Mouse (Mus musculus) embryonic facial prominence, embryonic 13.5 days (tissue): Measurements from ENCODE around the gene Sar1a. TPM values are rescaled to one million over a fixed set of nuclear protein-coding genes. Genes with fewer than 3 reads are reported as not detected.

Experiments
- ATAC-seq: fragments of 200-750 bp; cut with Nextera tagmentation; 2 replicates; pipeline ENCODE4 v1.8.0; 2017; ENCODE audit warnings: low read depth; ENCODE audit not compliant: insufficient number of reproducible peaks, insufficient read depth, low FRiP score, low TSS enrichment
- H3K27ac ChIP-seq: fragments of 300-500 bp; sonication (generic); 2 replicates; pipeline ENCODE4 v1.5.1; 2015; ENCODE audit warnings: moderate library complexity, mild to moderate bottlenecking, inconsistent platforms
- H3K27me3 ChIP-seq: fragments of 300-500 bp; sonication (generic); 2 replicates; pipeline ENCODE4 v1.6.1; 2015; ENCODE audit warnings: mild to moderate bottlenecking, inconsistent platforms
- H3K36me3 ChIP-seq: fragments of 300-500 bp; sonication (generic); 2 replicates; pipeline ENCODE4 v1.6.1; 2015; ENCODE audit warnings: mild to moderate bottlenecking, inconsistent platforms
- H3K4me1 ChIP-seq: fragments of 300-500 bp; sonication (generic); 2 replicates; pipeline ENCODE4 v1.6.1; 2015; ENCODE audit warnings: inconsistent platforms
- H3K4me2 ChIP-seq: fragments of 300-500 bp; sonication (generic); 2 replicates; pipeline ENCODE4 v1.6.1; 2015; ENCODE audit warnings: moderate library complexity, mild to moderate bottlenecking, inconsistent platforms
- H3K4me3 ChIP-seq: fragments of 300-500 bp; sonication (generic); 2 replicates; pipeline ENCODE4 v1.5.1; 2015; ENCODE audit warnings: mild to moderate bottlenecking, inconsistent platforms
- H3K9ac ChIP-seq: fragments of 300-500 bp; sonication (generic); 2 replicates; pipeline ENCODE4 v1.6.1; 2015; ENCODE audit warnings: mild to moderate bottlenecking, inconsistent platforms
- H3K9me3 ChIP-seq: fragments of 300-500 bp; sonication (generic); 2 replicates; pipeline ENCODE4 v1.6.1; 2016; ENCODE audit warnings: inconsistent platforms
- WGBS: fragments of 180-500 bp; shearing (Covaris S2); methylation state at CpG from one replicate; pipeline ENCODE4 v1.1.7; 2015; ENCODE audit warnings: mixed read lengths; 5-methylcytosine and 5-hydroxymethylcytosine counted together
- polyA plus RNA-seq: library from polyadenylated mRNA; unstranded; fragments of >200 nt; fragmentation: Nextera tagmentation; extraction: Ambion mirVana; gene quantifications from 2 replicates; pipeline ENCODE4 v1.2.1, GENCODE M21; 2015

Sar1a gene
- polyA plus RNA-seq, 1 experiment from 2014 or later, result 274 TPM

GRCm38 (mm10) chr10:61689405-61689804 lies 9.3 kb downstream of the Sar1a start:
- H3K27ac ChIP-seq, result no peak overlapping the region
- no peaks in the 10 kb centered on the region for H3K27me3 ChIP-seq
- H3K4me1 ChIP-seq, result no peaks in the 10 kb centered on the region
- H3K36me3 ChIP-seq, result peaks cover 93% of the 10 kb centered on the region
- ATAC-seq, result no peak
- H3K4me2 ChIP-seq, result no peak overlapping the region
- WGBS, result 90% methylated on average over 8 of the region's 8 CpGs
- no peak overlapping the region for H3K9ac ChIP-seq
- H3K4me3 ChIP-seq, result no peak overlapping the region
- no peaks in the 10 kb centered on the region for H3K9me3 ChIP-seq

- peaks cover 18% of the 10 kb centered on the region for H3K4me1 ChIP-seq
- H3K4me2 ChIP-seq, result no peak overlapping the region
- H3K9me3 ChIP-seq, result no peaks in the 10 kb centered on the region
- WGBS, result 69% methylated on average over 4 of the region's 4 CpGs
- H3K9ac ChIP-seq, result no peak overlapping the region
- H3K36me3 ChIP-seq, result peaks cover 65% of the 10 kb centered on the region
- no peak overlapping the region for H3K4me3 ChIP-seq
- no peaks in the 10 kb centered on the region for H3K27me3 ChIP-seq
- no peak for ATAC-seq
- no peak overlapping the region for H3K27ac ChIP-seq
These were observed 13.5 kb downstream of the Sar1a start for GRCm38 (mm10) chr10:61693563-61693962.

- Histone ChIP-seq H3K4me1 (peaks cover 18% of the 10 kb centered on the region), H3K9ac (peak within 1 kb of the TSS; percentile 91), H3K4me3 (peak within 1 kb of the TSS; percentile 99), H3K27me3 (no peaks in the 10 kb centered on the region), H3K27ac (peak within 1 kb of the TSS; percentile 51; the same call in 1 of the 2 replicates), H3K4me2 (peak within 1 kb of the TSS; percentile 100), H3K9me3 (no peaks in the 10 kb centered on the region), H3K36me3 (peaks cover 64% of the 10 kb centered on the region)
- 1% methylated on average over 42 of the region's 42 CpGs for WGBS
- peak; percentile 92 for ATAC-seq
These were observed 15.0 kb downstream of the Sar1a start, which contains the start of gene Tysnd1 for GRCm38 (mm10) chr10:61694870-61695670. TSS of gene Tysnd1 (plus strand) at chr10:61695514.

DNA sequence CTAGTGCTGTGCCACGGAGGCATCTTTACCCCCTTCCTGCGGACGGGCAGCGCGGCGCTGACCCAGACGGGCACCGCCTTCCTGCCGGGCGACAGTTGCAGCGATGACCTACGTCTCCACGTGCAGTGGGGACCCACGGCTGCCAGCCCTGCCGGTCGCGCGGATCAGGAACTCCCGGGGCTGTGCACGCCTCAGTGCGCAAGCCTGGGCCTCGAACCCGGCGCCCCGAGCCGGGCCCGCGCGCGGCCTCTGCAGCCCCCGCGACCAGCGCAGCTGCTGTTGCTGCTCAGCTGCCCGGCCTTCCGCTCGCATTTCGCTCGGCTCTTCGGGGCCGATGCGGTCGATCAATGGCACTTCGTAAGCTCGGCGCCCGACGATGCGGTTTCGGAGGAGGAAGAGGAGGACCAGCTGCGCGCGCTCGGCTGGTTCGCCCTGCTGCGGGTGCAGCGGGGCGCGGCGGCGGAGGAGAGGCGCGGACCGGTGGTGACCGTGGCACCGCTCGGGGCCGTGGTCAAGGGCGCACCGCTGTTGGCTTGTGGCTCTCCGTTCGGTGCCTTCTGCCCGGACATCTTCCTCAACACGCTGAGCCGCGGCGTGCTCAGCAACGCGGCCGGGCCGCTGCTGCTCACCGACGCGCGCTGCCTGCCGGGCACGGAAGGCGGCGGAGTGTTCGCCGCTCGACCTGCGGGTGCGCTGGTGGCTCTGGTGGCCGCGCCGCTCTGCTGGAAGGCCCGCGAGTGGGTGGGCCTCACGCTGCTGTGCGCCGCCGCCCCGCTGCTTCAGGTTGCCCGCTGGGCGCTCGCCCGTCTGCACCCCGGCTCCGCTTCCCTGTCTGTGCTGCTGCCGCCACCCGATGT lies 15.8 kb downstream of the Sar1a start:
- H3K9ac ChIP-seq, result peak overlapping the region; percentile 91
- no peak for ATAC-seq
- H3K4me1 ChIP-seq, result peaks cover 18% of the 10 kb centered on the region
- peak overlapping the region; percentile 99 for H3K4me3 ChIP-seq
- no peaks in the 10 kb centered on the region for H3K27me3 ChIP-seq
- H3K27ac ChIP-seq, result peak overlapping the region; percentile 51; the same call in 1 of the 2 replicates
- H3K36me3 ChIP-seq, result peaks cover 58% of the 10 kb centered on the region
- under 1% methylated on average over 108 of the region's 111 CpGs for WGBS
- no peaks in the 10 kb centered on the region for H3K9me3 ChIP-seq
- peak overlapping the region; percentile 100 for H3K4me2 ChIP-seq

DNA sequence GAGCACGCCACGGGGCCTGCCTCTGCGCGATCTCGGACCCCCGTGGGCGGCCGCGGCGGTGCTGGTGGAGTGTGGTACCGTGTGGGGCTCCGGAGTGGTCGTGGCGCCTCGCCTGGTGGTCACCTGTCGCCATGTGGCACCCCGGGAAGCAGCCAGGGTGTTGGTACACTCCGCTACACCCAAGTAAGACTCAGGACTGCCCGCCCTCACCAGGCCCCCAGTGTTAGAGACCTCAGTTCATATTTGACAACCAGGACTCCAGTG lies 16.4 kb downstream of the Sar1a start:
- H3K4me3 ChIP-seq, result peak overlapping the region; percentile 99
- peak overlapping the region; percentile 100 for H3K4me2 ChIP-seq
- H3K36me3 ChIP-seq, result peaks cover 57% of the 10 kb centered on the region
- no peaks in the 10 kb centered on the region for H3K27me3 ChIP-seq
- peak overlapping the region; percentile 91 for H3K9ac ChIP-seq
- no peaks in the 10 kb centered on the region for H3K9me3 ChIP-seq
- no peak for ATAC-seq
- H3K27ac ChIP-seq, result no peak overlapping the region
- peaks cover 18% of the 10 kb centered on the region for H3K4me1 ChIP-seq
- WGBS, result 8% methylated on average over 19 of the region's 19 CpGs

DNA sequence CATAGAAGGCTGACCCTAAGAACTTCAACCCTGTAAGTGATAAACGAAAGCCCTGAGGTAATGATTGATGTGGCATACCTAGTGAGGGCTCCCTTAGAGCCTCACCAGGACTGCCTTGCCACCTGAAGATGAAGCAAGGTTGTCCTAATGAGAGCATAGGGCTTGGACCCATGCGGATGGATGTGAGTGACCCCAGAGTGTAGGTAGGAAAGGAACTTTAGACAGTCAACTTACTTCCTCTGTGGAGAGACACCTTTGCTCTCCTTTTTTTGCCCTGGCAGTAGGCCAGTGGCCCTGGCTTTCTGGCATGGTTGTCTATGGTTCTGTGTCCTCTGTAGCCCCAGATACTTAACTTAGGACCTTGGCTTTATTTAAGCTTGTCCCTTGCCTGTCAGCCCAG lies 16.9 kb downstream of the Sar1a start:
- Histone ChIP-seq H3K4me3 (peak overlapping the region; percentile 99), H3K9ac (peak overlapping the region; percentile 91), H3K9me3 (no peaks in the 10 kb centered on the region), H3K27ac (no peak overlapping the region), H3K4me2 (peak overlapping the region; percentile 100), H3K36me3 (peaks cover 57% of the 10 kb centered on the region), H3K27me3 (no peaks in the 10 kb centered on the region), H3K4me1 (peaks cover 18% of the 10 kb centered on the region)
- WGBS, result 88% methylated on average over 2 of the region's 2 CpGs
- ATAC-seq, result no peak

- 76% methylated on average over 4 of the region's 4 CpGs for whole genome bisulfite sequencing
- no peak overlapping the region for H3K4me2 ChIP-seq
- H3K27ac ChIP-seq, result no peak overlapping the region
- H3K9me3 ChIP-seq, result no peaks in the 10 kb centered on the region
- peaks cover 38% of the 10 kb centered on the region for H3K36me3 ChIP-seq
- H3K9ac ChIP-seq, result no peak overlapping the region
- H3K27me3 ChIP-seq, result no peaks in the 10 kb centered on the region
- H3K4me1 ChIP-seq, result no peaks in the 10 kb centered on the region
- no peak overlapping the region for H3K4me3 ChIP-seq
- no peak for ATAC-seq
These were observed 24.6 kb downstream of the Sar1a start for GRCm38 (mm10) chr10:61704663-61705062.

DNA sequence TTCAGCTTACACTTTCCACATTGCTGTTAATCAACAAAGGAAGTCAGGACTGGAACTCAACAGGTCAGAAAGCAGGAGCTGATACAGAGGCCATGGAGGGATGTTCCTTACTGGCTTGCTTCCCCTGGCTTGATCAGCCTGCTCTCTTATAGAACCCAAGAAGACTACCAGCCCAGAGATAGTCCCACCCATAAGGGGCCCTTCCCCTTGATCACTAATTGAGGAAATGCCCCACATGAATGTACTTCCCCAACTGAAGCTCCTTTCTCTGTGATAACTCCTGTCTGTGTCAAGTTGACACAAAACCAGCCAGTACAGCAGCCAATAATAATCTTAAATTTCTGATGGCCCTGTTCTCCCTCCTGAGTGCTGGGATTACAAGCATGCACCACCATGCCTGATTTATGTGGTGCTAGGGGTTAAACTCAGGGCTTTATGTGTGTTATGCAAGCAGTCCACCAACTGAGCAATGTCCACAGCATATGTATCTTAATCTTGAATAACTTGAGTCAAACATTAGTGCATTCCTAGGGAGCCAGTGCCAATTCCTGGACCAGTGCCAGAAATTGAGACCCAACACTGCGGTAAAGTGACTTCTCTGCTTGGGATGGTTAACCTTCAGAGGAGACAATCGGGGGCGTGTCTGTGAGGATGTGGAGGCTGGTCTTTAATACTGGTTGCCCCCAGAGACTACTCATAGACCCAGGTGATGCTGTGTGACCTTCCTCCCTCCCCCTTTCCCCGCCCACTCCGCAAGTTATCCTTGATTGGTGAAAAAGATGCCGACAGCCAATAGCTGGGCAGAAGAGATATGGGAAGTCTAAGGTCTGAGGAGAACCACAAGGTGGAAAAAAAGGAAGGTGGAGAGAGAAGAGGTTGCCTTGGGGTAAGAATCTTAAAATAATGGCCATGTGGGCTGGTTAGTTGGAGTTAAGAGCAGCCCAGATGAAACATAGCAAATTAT lies 26.6 kb downstream of the Sar1a start:
- 71% methylated on average over 6 of the region's 6 CpGs for WGBS

GRCm38 (mm10) chr10:61713601-61714000 lies 33.5 kb downstream of the Sar1a start:
- Histone ChIP-seq H3K27ac (no peak overlapping the region), H3K36me3 (no peaks in the 10 kb centered on the region), H3K4me2 (no peak overlapping the region), H3K4me3 (no peak overlapping the region), H3K9ac (no peak overlapping the region), H3K4me1 (peaks cover 11% of the 10 kb centered on the region), H3K27me3 (no peaks in the 10 kb centered on the region), H3K9me3 (no peaks in the 10 kb centered on the region)
- 52% methylated on average over 3 of the region's 3 CpGs for WGBS
- no peak for ATAC-seq

More for the DNA sequence above, 26.6 kb downstream of the Sar1a start:
- H3K9ac ChIP-seq, result no peak overlapping the region
- no peak overlapping the region for H3K4me3 ChIP-seq
- H3K4me1 ChIP-seq, result no peaks in the 10 kb centered on the region
- no peaks in the 10 kb centered on the region for H3K27me3 ChIP-seq
- H3K36me3 ChIP-seq, result peaks cover 26% of the 10 kb centered on the region
- H3K4me2 ChIP-seq, result no peak overlapping the region
- no peak overlapping the region for H3K27ac ChIP-seq
- no peak for ATAC-seq
- H3K9me3 ChIP-seq, result no peaks in the 10 kb centered on the region

DNA sequence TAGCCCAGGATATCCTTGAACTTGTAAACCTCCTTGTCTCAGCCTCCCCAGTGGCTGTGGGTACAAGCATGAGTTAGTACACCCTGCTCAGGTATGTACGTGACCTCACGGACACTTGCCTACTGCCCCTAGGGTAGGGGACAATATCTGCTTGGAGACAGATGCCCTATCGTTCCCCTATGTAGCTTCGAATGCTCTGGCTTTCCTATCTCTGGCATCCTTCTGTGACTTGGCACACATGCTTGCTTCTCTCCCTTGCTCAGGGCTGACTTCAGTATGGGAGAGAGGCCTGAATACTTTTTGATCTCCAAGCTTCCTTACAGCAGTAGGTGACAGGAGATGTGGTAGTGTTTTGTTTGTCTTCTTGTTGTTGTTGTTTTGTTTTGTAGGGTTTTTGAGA lies 34.0 kb downstream of the Sar1a start:
- WGBS, result 85% methylated on average over 4 of the region's 4 CpGs
- H3K9ac ChIP-seq, result no peak overlapping the region

More for the DNA sequence above, 34.0 kb downstream of the Sar1a start:
- H3K27ac ChIP-seq, result no peak overlapping the region
- H3K27me3 ChIP-seq, result no peaks in the 10 kb centered on the region
- no peaks in the 10 kb centered on the region for H3K9me3 ChIP-seq
- no peak overlapping the region for H3K4me3 ChIP-seq
- no peaks in the 10 kb centered on the region for H3K36me3 ChIP-seq
- H3K4me2 ChIP-seq, result no peak overlapping the region
- no peak for ATAC-seq
- peaks cover 11% of the 10 kb centered on the region for H3K4me1 ChIP-seq
